Mouse (Mus musculus) limb, embryonic 14.5 days (tissue): Measurements from ENCODE around the gene Nktr. TPM values are rescaled to one million over a fixed set of nuclear protein-coding genes. Genes with fewer than 3 reads are reported as not detected.

Experiments used
- ATAC-seq: fragments of 200-750 bp; cut with Nextera tagmentation; 2 replicates; pipeline ENCODE4 v1.8.0; 2017; ENCODE audit warnings: low read depth, moderate number of reproducible peaks, moderate TSS enrichment; ENCODE audit not compliant: low FRiP score
- DNase-seq: peaks from one replicate; pipeline ENCODE4 v3.0.0-alpha.2; 2015; ENCODE audit warnings: low spot score
- H3K27ac ChIP-seq: fragments of 300-500 bp; sonication (generic); replicated peaks from 2 replicates; pipeline ENCODE4 v1.5.1; 2014; ENCODE audit warnings: low read depth, mild to moderate bottlenecking, low read length, moderate library complexity, mixed read lengths
- H3K27me3 ChIP-seq: fragments of 300-500 bp; sonication (generic); 2 replicates; pipeline ENCODE4 v1.6.1; 2014; ENCODE audit warnings: low read length, mixed read lengths; ENCODE audit not compliant: control insufficient read depth, insufficient read depth
- H3K36me3 ChIP-seq: fragments of 300-500 bp; sonication (generic); 2 replicates; pipeline ENCODE4 v1.6.1; 2014; ENCODE audit warnings: mild to moderate bottlenecking, low read length, moderate library complexity, mixed read lengths; ENCODE audit not compliant: control insufficient read depth, insufficient read depth
- H3K4me1 ChIP-seq: fragments of 300-500 bp; sonication (generic); 2 replicates; pipeline ENCODE4 v1.6.1; 2014; ENCODE audit warnings: antibody characterized with exemption, low read length, mixed read lengths; ENCODE audit not compliant: control insufficient read depth, insufficient read depth
- H3K4me2 ChIP-seq: fragments of 300-500 bp; sonication (generic); replicated peaks from 2 replicates; pipeline ENCODE4 v1.6.1; 2014; ENCODE audit warnings: low read depth, mild to moderate bottlenecking, low read length, moderate library complexity; ENCODE audit not compliant: severe bottlenecking
- H3K4me3 ChIP-seq: fragments of 300-500 bp; sonication (generic); replicated peaks from 2 replicates; pipeline ENCODE4 v1.5.1; 2014; ENCODE audit warnings: low read length
- H3K9ac ChIP-seq: fragments of 300-500 bp; sonication (generic); 2 replicates; pipeline ENCODE4 v1.6.1; 2014; ENCODE audit warnings: mild to moderate bottlenecking, low read depth, low read length, moderate library complexity; ENCODE audit not compliant: severe bottlenecking
- H3K9me3 ChIP-seq: fragments of 300-500 bp; sonication (generic); 2 replicates; pipeline ENCODE4 v1.6.1; 2016; ENCODE audit warnings: low read length; ENCODE audit not compliant: control insufficient read depth
- POLR2A ChIP-seq: fragments of 200-500 bp; IDR thresholded peaks from 2 replicates; pipeline ENCODE4 v1.8.0; 2012; ENCODE audit warnings: inconsistent platforms, mild to moderate bottlenecking, moderate library complexity, borderline replicate concordance; ENCODE audit not compliant: insufficient read depth, insufficient read length; ENCODE audit errors: extremely low read depth
- WGBS: fragments of 180-500 bp; shearing (Covaris S2); extraction: QIAGEN DNeasy Blood & Tissue Kit; methylation state at CpG from one replicate; pipeline ENCODE4 v1.1.7; 2014; 5-methylcytosine and 5-hydroxymethylcytosine counted together
- polyA plus RNA-seq, 2 experiments: library from polyadenylated mRNA; depleted of rRNA in 1 of 2; stranded (reverse) in 1 of 2; unstranded in 1 of 2; fragments of >200 nt; fragmentation: Nextera tagmentation in 1 of 2; extraction: Ambion mirVana in 1 of 2; gene quantifications; 2 replicates each; pipeline versions ENCODE4 v1.2.1 to v1.2.3; 2012 to 2014

Nktr gene
- polyA plus RNA-seq (2012; rRNA removed) (188 and 216 TPM in 2 replicates), polyA plus RNA-seq (2014; fragmentation: Nextera tagmentation; extraction: Ambion mirVana) (73.5 and 81.4 TPM in 2 replicates)

DNA sequence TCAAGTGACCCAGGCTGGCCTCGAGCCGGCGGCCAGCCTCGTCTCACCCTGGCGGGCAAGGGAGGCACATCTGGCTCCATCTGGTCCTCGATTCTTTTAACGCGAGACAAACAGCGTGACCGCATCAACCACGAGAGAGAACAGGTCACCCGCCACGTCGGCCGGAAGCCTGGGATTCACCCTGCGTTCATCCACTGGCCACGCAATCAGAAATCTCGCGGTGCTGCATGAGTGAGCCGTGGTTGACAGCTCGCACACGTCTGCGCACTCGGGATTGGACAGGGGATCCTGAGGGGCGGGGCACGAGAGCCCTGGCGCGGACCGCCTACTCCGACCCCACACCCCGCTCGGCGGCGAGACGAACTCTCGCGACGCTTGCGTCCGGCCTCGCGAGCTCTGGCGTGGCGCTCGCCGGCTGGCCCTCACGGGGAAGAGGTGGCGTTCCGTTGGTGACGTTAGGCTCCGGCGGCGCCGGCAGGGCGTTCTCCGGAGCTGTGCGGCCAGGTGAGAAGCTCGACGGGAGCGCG is at the start of gene Nktr:
Gene Nktr (plus strand): TSS at position 378 of the 527 bp plus-strand sequence.
- peak within 1 kb of the TSS; percentile 98 for H3K9ac ChIP-seq
- H3K27me3 ChIP-seq: no peaks in the 10 kb centered on the region
- H3K27ac ChIP-seq: peak within 1 kb of the TSS; percentile 95
- WGBS: 0% methylated on average over 49 of the region's 61 CpGs
- peak within 1 kb of the TSS; percentile 92 for H3K4me3 ChIP-seq
- peak within 1 kb of the TSS; percentile 75 for H3K4me2 ChIP-seq
- H3K4me1 ChIP-seq: 0 out of 2 replicates have a peak, but pooled peaks cover 5% of the 10 kb centered on the region
- TF ChIP-seq POLR2A: peak; percentile 55; the same call in 1 of the 2 replicates
- no peaks in the 10 kb centered on the region for H3K9me3 ChIP-seq
- H3K36me3 ChIP-seq: no peaks in the 10 kb centered on the region
- DNase-seq (peak; percentile 98), ATAC-seq (peak; percentile 99)

DNA sequence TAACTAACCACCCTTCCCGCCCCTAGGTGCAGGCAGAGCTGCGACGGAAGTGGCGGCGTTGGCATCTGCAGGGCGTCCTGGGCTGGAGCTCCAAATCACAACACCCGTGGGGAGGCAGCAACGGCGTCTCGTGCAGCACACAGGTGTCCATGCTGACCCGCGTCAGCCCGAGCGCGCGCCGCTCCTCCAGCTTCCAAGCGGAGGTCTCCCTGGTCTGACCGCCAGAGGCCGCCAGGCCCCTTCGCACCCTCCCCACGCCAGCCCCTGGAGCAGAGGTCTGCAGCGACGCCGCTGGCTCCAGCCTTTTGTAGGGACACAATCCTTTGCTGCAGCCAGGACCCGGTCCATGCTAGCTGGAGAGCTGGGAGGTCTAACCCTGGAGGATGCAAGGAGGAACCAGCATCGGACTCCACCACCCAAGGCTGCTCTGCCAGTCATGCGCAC is 49.6 kb upstream of the Nktr start:
- Histone ChIP-seq H3K4me3 (peak overlapping the region; percentile 28), H3K4me1 (no peaks in the 10 kb centered on the region), H3K36me3 (no peaks in the 10 kb centered on the region), H3K27me3 (no peaks in the 10 kb centered on the region; the same call in 1 of the 2 replicates), H3K4me2 (peak overlapping the region; percentile 57), H3K27ac (no peak overlapping the region), H3K9ac (peak overlapping the region; percentile 43), H3K9me3 (no peaks in the 10 kb centered on the region)
- whole genome bisulfite sequencing: 2% methylated on average over 23 of the region's 28 CpGs
- DNase-seq (peak; percentile 47), ATAC-seq (peak; percentile 63; the same call in 1 of the 2 replicates)
- no peak for TF ChIP-seq POLR2A

GRCm38 (mm10) chr9:121671300-121671699 is 47.7 kb upstream of the Nktr start:
- DNase-seq (peak; percentile 59), ATAC-seq (no peak)
- H3K36me3 ChIP-seq: no peaks in the 10 kb centered on the region
- no peak overlapping the region for H3K4me2 ChIP-seq
- H3K27ac ChIP-seq: no peak overlapping the region
- no peak overlapping the region for H3K4me3 ChIP-seq
- H3K4me1 ChIP-seq: no peaks in the 10 kb centered on the region
- no peak overlapping the region for H3K9ac ChIP-seq
- no peaks in the 10 kb centered on the region for H3K9me3 ChIP-seq
- 26% methylated on average over 7 of the region's 7 CpGs for WGBS
- TF ChIP-seq POLR2A: no peak
- H3K27me3 ChIP-seq: no peaks in the 10 kb centered on the region; the same call in 1 of the 2 replicates

GRCm38 (mm10) chr9:121672311-121672710 is 46.7 kb upstream of the Nktr start:
- TF ChIP-seq POLR2A: no peak
- H3K9ac ChIP-seq: no peak overlapping the region
- ATAC-seq: no peak
- DNase-seq: no peak
- no peaks in the 10 kb centered on the region for H3K4me1 ChIP-seq
- H3K9me3 ChIP-seq: no peaks in the 10 kb centered on the region
- 48% methylated on average over 5 of the region's 5 CpGs for WGBS
- no peak overlapping the region for H3K4me2 ChIP-seq
- no peak overlapping the region for H3K4me3 ChIP-seq
- H3K27me3 ChIP-seq: no peaks in the 10 kb centered on the region; the same call in 1 of the 2 replicates
- no peaks in the 10 kb centered on the region for H3K36me3 ChIP-seq
- no peak overlapping the region for H3K27ac ChIP-seq

DNA sequence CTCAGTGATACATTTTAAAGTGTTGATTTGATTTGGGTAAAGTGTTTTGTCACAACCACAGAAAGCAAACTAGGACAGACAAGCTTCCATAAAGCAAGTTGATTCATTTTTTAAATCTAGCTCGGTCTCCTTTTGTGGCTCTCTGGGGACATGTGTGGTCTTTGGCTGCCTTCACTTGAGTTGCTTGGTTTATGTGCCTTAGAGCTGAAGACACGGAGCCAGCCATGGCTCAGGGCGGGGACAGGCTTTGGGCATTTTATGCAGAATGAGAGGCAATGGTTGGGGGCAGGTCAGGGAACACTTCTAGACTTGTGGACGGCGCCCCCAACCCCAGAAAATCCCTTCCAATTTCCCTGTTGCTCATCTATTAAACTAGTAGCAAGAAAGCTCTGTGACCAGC is 45.3 kb upstream of the Nktr start:
- Histone ChIP-seq H3K4me3 (no peak overlapping the region), H3K4me2 (no peak overlapping the region), H3K36me3 (no peaks in the 10 kb centered on the region), H3K9me3 (no peaks in the 10 kb centered on the region), H3K27me3 (no peaks in the 10 kb centered on the region; the same call in 1 of the 2 replicates), H3K4me1 (no peaks in the 10 kb centered on the region), H3K9ac (no peak overlapping the region), H3K27ac (no peak overlapping the region)
- no peak for ATAC-seq
- DNase-seq: no peak
- no peak for TF ChIP-seq POLR2A
- WGBS: 66% methylated on average over 5 of the region's 5 CpGs
